Mouse (Mus musculus): ENCODE data around the gene Dhx33. TPM values are rescaled to one million over a fixed set of nuclear protein-coding genes. Genes with fewer than 3 reads are reported as not detected.

Dhx33 gene
- total RNA-seq (2014; rRNA removed) = 25.8 and 26.7 TPM in 2 replicates
- polyA plus RNA-seq (2015; fragmentation: Nextera tagmentation; extraction: Ambion mirVana) = 7.4 and 9.7 TPM in 2 replicates

- under 1% methylated on average over 35 of the region's 35 CpGs for WGBS
- peak within 1 kb of the TSS; percentile 95 for H3K4me2 ChIP-seq (ENCODE audit: low read depth)
- peak within 1 kb of the TSS; percentile 67 for H3K27ac ChIP-seq (ENCODE audit: low read depth, low read length)
- DNase-seq = peak; percentile 99
- H3K9ac ChIP-seq = peak within 1 kb of the TSS; percentile 62
- TF ChIP-seq CTCF (IDR thresholded peaks at IDR 0.05; ENCODE audit: low read depth) = peak; percentile 61
- no peaks in the 10 kb centered on the region for H3K9me3 ChIP-seq (ENCODE audit: low read length)
- H3K4me1 ChIP-seq (ENCODE audit: insufficient read depth) = peaks cover 14% of the 10 kb centered on the region
- peaks cover 21% of the 10 kb centered on the region for H3K36me3 ChIP-seq (ENCODE audit: insufficient read depth)
- peak; percentile 98 for ATAC-seq
- H3K4me3 ChIP-seq (ENCODE audit: low read depth, low read length) = peak within 1 kb of the TSS; percentile 92
- no peaks in the 10 kb centered on the region for H3K27me3 ChIP-seq (ENCODE audit: insufficient read depth, low read length)
These were observed at the start of gene Dhx33 for GRCm38 (mm10) chr11:71004316-71004773. TSS of gene Dhx33 (minus strand) at chr11:71004437.

DNA sequence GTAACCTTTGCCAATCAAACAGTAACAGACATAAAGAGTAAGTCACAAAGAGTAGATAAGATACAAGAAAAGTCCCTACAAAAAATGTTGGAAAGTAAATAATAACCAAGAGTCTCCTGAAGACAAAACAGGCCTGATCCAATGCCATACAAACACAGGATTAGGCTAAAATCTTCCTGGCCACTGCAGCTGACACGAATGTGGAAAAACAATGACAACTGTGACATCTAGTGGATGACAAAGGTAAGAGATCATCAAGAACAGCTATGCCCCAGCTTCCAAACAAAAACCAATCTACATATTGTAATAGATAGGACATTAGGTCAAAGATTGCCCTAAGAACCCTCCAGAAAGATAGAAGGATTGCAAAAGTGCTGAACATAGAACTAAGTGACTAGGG, 48.3 kb upstream of the Dhx33 start:
- DNase-seq (peak; percentile 75), ATAC-seq (peak; percentile 69)
- peak; percentile 80 for TF ChIP-seq CTCF (IDR thresholded peaks at IDR 0.05; ENCODE audit: low read depth)
- WGBS = 7% methylated on average over 1 of the region's 1 CpGs
- H3K36me3 ChIP-seq (ENCODE audit: insufficient read depth) = no peaks in the 10 kb centered on the region
- no peak overlapping the region for H3K9ac ChIP-seq
- H3K27ac ChIP-seq (ENCODE audit: low read depth, low read length) = no peak overlapping the region
- H3K27me3 ChIP-seq (ENCODE audit: insufficient read depth, low read length) = no peaks in the 10 kb centered on the region
- H3K4me3 ChIP-seq (ENCODE audit: low read depth, low read length) = no peak overlapping the region
- H3K4me1 ChIP-seq (ENCODE audit: insufficient read depth) = no peaks in the 10 kb centered on the region
- no peaks in the 10 kb centered on the region for H3K9me3 ChIP-seq (ENCODE audit: low read length)
- H3K4me2 ChIP-seq (ENCODE audit: low read depth) = no peak overlapping the region

- Histone ChIP-seq H3K36me3 (ENCODE audit: insufficient read depth) (no peaks in the 10 kb centered on the region), H3K9ac (no peak overlapping the region), H3K4me3 (ENCODE audit: low read depth, low read length) (no peak overlapping the region), H3K4me2 (ENCODE audit: low read depth) (no peak overlapping the region), H3K27ac (ENCODE audit: low read depth, low read length) (no peak overlapping the region), H3K9me3 (ENCODE audit: low read length) (no peaks in the 10 kb centered on the region), H3K4me1 (ENCODE audit: insufficient read depth) (0 out of 2 replicates have a peak, but pooled peaks cover 4% of the 10 kb centered on the region), H3K27me3 (ENCODE audit: insufficient read depth, low read length) (no peaks in the 10 kb centered on the region)
- WGBS = 96% methylated on average over 5 of the region's 5 CpGs
- DNase-seq = no peak
- ATAC-seq = no peak
- no peak for TF ChIP-seq CTCF (IDR thresholded peaks at IDR 0.05; ENCODE audit: low read depth)
These were observed 35.5 kb upstream of the Dhx33 start for GRCm38 (mm10) chr11:71039526-71040298.

DNA sequence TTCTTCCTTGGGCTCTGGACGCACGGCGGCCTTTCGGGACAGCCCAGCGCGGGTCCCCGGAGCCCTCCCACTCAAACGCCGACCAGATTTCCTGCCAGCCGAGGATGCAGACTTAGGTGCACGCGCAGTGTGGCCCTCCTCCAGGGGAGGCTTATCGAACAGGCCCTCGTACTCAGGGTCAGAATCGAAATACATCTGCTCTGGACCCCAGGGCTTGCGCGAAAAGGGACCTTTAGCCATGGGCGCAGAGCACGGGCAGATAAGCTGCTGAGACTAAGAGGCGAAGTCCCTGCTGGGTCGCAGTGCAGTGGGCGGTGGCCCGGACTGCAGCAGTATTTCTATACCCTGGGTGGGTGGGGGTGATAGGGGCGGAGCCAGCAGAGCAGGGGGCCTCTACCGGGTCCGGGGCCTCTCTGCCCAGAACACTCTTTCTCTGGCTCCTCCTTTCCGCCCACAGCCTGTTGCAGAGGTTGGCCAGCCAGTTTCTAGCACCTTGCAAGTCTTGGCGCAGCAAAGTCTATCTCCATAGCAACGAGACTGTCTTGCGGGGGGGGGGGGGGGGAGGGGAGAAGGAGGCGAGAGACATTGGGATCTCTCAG, 29.0 kb upstream of the Dhx33 start, which contains the start of gene 6330403K07Rik:
TSS of gene 6330403K07Rik (minus strand) at position 351 of the 599 bp plus-strand sequence.
- Histone ChIP-seq H3K9ac (peak within 1 kb of the TSS; percentile 95), H3K4me2 (ENCODE audit: low read depth) (peak within 1 kb of the TSS; percentile 55), H3K36me3 (ENCODE audit: insufficient read depth) (peaks cover 1% of the 10 kb centered on the region; the same call in 1 of the 2 replicates), H3K27me3 (ENCODE audit: insufficient read depth, low read length) (no peaks in the 10 kb centered on the region), H3K27ac (ENCODE audit: low read depth, low read length) (peak within 1 kb of the TSS; percentile 99), H3K9me3 (ENCODE audit: low read length) (no peaks in the 10 kb centered on the region), H3K4me1 (ENCODE audit: insufficient read depth) (peaks cover 10% of the 10 kb centered on the region), H3K4me3 (ENCODE audit: low read depth, low read length) (peak within 1 kb of the TSS; percentile 54)
- TF ChIP-seq CTCF (IDR thresholded peaks at IDR 0.05; ENCODE audit: low read depth) = no peak
- ATAC-seq = peak; percentile 95
- DNase-seq = peak; percentile 91
- WGBS = 1% methylated on average over 30 of the region's 31 CpGs

DNA sequence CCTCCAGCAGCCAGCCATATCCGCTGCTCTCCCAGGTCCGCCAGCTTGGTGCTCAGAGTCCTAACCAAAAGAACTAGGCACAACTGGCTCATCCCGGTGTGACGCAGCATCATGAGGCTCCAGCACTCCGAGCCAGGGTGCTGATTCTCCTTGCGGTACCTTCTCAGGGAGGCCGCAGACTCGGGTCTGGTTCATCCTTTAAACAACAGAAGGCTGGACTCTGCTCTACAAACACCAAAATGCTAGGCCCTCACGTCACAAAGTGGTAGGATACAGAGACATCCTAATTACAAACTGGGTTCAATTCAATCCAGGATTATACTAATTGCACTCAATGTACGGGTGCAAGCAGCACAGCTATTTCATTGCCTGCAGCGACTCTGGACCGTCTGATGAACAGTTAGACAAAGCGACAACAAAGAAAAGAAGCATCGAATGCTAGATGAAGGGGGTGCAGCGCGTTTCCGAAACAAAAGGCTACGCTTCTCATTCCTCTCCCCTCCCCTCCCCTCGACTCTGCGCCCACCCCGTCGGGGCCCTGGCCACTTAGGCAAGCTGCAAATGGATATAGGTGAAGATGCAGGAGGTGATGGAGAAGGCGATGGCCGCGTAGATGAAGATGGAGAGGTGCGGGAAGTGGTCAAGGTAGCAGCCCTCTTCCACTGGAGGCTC, 28.4 kb upstream of the Dhx33 start:
- peak overlapping the region; percentile 55 for H3K4me2 ChIP-seq (ENCODE audit: low read depth)
- ATAC-seq (peak; percentile 64), DNase-seq (peak; percentile 78)
- TF ChIP-seq CTCF (IDR thresholded peaks at IDR 0.05; ENCODE audit: low read depth) = no peak
- no peaks in the 10 kb centered on the region for H3K9me3 ChIP-seq (ENCODE audit: low read length)
- peak overlapping the region; percentile 95 for H3K9ac ChIP-seq
- H3K4me3 ChIP-seq (ENCODE audit: low read depth, low read length) = peak overlapping the region; percentile 54
- peaks cover 10% of the 10 kb centered on the region for H3K4me1 ChIP-seq (ENCODE audit: insufficient read depth)
- 2% methylated on average over 26 of the region's 26 CpGs for WGBS
- H3K27ac ChIP-seq (ENCODE audit: low read depth, low read length) = peak overlapping the region; percentile 99
- no peaks in the 10 kb centered on the region for H3K27me3 ChIP-seq (ENCODE audit: insufficient read depth, low read length)
- H3K36me3 ChIP-seq (ENCODE audit: insufficient read depth) = peaks cover 7% of the 10 kb centered on the region

DNA sequence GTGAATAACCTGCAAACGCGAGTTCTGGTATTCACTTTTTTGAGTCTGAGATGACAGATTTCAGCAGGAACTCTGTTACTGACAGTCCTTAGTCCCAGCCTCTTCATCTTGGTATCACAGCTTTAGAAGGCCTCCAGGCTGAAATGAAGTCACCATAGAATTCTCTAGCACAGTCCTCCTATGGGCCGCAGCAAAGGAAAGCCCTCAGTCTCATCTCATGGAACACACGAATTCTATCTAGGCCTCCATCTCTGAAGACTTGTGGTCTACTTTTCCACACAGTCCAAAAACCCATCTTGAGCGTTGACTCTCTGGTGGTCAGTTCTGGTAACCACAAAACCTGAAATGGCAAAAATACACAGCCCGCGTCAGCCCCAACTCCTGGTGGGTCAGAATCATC, 27.8 kb upstream of the Dhx33 start:
- H3K27me3 ChIP-seq (ENCODE audit: insufficient read depth, low read length) = no peaks in the 10 kb centered on the region
- peak overlapping the region; percentile 95 for H3K9ac ChIP-seq
- H3K4me1 ChIP-seq (ENCODE audit: insufficient read depth) = peaks cover 10% of the 10 kb centered on the region
- DNase-seq (no peak), ATAC-seq (no peak)
- no peaks in the 10 kb centered on the region for H3K9me3 ChIP-seq (ENCODE audit: low read length)
- TF ChIP-seq CTCF (IDR thresholded peaks at IDR 0.05; ENCODE audit: low read depth) = 0 out of 2 replicates have a peak, but pooled peaks have one; percentile 3
- WGBS = 55% methylated on average over 7 of the region's 7 CpGs
- H3K4me3 ChIP-seq (ENCODE audit: low read depth, low read length) = peak overlapping the region; percentile 54
- peak overlapping the region; percentile 99 for H3K27ac ChIP-seq (ENCODE audit: low read depth, low read length)
- H3K4me2 ChIP-seq (ENCODE audit: low read depth) = peak overlapping the region; percentile 55
- peaks cover 10% of the 10 kb centered on the region for H3K36me3 ChIP-seq (ENCODE audit: insufficient read depth)
